Mouse (Mus musculus): ENCODE measurements around the gene Ldb2.

The Ldb2 gene

DNA sequence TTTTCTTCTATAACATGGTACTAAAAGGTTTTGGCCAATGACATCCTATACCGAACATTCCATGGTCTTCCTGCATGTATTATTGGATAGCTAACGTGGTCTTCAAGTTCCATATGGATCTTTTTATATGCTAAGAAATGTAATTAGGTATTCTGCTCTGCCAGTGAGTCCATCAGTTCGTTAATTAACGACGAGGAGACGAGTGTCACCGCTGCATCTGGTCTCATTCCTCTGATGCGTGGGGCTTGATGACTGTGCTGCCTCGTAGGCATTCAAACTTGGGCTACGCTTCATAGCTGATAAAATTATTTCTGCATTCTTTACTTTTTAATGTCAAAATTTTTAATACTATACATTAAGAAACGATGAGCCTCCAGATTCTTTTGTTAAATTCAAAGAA, 251.0 kb downstream of the Ldb2 start:
- no peak for DNase-seq (ENCODE audit: extremely low spot score, low spot score)

- no peak for DNase-seq (ENCODE audit: extremely low spot score, low spot score)
These were observed 255.9 kb downstream of the Ldb2 start for GRCm38 (mm10) chr5:44543472-44544132.

GRCm38 (mm10) chr5:44541748-44542147, 257.7 kb downstream of the Ldb2 start:
- DNase-seq (ENCODE audit: extremely low spot score, low spot score) = no peak

DNA sequence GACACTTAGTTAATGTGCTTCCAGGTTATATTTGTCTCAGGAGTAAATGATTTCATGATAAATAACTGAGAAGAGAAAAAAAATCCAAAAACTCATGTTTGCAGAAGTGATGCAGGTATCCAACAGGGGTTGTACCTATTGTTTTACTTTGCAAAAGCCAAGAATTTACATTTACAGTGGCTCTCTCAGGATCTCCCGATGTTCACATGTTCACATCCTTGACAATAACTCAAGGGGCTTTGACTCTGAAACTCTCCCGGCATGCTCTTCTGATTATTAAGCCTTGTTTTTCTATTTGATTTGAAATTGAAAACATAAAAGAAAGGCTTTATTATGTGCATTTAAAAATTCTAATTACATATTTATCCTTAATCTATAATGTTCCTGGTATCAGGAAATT, 260.8 kb downstream of the Ldb2 start:
- DNase-seq (ENCODE audit: extremely low spot score, low spot score) = no peak

- peak; percentile 26 for DNase-seq (ENCODE audit: extremely low spot score, low spot score)
These were observed 261.5 kb downstream of the Ldb2 start for GRCm38 (mm10) chr5:44538000-44538395.

DNA sequence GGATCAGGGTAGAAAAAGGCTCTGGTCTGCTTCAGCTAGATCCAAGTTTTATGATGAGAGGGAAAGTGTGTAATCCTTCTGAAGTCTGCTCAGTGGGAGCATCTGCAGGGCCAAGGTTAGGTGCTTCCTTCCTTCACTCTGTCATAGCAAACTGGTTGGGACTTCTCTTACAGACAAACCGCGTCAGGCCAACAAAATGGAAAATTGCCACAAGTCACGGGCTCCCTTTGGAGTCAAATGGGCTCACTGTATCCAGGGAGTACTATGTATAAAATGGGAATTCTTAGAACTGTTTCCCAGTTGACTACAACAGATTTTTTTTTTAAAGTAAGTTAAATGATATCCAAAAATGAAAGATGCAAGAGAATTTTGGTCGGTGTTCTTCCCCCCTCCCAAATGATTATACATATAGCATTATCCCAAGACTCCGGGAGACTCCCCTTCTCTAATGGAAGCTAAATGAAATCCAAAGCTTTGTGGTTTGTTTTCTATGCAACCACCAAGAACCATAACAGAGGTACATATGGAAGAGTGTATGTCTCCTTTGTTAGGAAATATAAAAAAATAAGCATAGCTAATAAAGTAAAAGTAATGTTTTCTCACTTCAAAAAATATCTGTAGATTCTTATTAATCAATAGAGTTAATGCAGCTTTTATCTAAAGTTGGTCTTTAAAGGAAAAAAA, 262.0 kb downstream of the Ldb2 start:
- no peak for DNase-seq (ENCODE audit: extremely low spot score, low spot score)

GRCm38 (mm10) chr5:44529466-44529865, 270.0 kb downstream of the Ldb2 start:
- DNase-seq (ENCODE audit: extremely low spot score, low spot score) = no peak

GRCm38 (mm10) chr5:44529001-44529400, 270.5 kb downstream of the Ldb2 start:
- DNase-seq (ENCODE audit: extremely low spot score, low spot score) = no peak

DNA sequence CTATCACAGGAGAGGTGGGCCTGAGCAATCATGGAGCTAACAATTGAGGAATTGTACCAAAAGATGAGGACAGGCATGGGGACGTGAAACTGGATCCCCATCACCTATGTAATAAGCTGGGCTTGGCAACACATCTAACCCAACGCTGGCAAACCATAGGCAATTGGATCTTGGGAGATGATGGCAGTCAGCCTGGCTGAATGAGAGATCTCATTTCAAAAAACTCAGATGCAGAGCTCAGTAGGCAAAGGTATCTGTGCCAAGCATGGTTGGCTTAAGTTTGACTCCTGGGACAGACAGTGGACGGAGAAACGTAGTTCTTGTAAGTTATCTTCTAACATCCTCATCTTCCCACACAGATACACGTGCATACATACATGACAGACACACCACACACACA, 294.3 kb downstream of the Ldb2 start:
- DNase-seq (ENCODE audit: extremely low spot score, low spot score) = no peak

- no peak for DNase-seq (ENCODE audit: extremely low spot score, low spot score)
These were observed 294.7 kb downstream of the Ldb2 start for GRCm38 (mm10) chr5:44504786-44505185.

GRCm38 (mm10) chr5:44498229-44498628, 301.3 kb downstream of the Ldb2 start:
- no peak for DNase-seq (ENCODE audit: extremely low spot score, low spot score)

DNA sequence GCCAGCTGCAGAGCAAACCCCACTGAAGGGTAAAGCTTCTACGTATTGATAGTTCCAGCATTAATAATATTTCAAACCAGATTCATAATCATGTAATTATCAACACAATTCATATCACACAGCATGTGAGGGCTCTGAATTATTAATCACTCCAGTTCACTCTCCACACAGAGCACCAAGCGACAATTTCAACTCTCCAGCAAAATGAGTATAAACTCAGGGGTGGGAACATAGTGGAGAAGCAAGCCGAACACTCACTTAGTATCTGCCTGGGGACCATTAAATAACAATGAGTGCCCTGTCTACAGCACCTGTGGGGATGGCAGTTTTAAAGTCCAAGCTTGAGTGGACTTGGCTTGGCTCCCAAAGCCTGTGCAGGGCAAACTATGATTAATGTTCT, 302.6 kb downstream of the Ldb2 start:
- DNase-seq (ENCODE audit: extremely low spot score, low spot score) = no peak

GRCm38 (mm10) chr5:44495092-44495491, 304.4 kb downstream of the Ldb2 start:
- no peak for DNase-seq (ENCODE audit: extremely low spot score, low spot score)

DNA sequence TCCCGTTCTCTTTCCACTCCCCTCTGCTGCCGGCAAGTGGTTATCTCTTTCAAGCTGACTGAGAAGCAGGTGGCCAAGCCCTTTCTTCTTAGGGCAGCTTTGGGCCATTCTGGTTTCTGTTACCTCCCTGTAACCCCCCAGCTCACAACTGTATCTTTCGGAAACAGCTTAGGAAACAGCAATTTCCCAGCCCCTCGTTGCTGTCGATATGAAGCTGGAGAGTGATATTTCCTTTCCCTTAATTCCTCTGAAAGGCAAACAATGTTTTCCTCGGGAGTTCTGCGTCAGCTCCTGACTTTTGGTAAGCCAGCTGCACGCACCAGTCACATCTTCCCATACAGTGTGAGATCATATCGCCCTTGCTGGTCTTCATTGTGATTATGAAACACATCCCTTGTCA, 305.3 kb downstream of the Ldb2 start:
- DNase-seq (ENCODE audit: extremely low spot score, low spot score) = no peak

- no peak for DNase-seq (ENCODE audit: extremely low spot score, low spot score)
These were observed 308.0 kb downstream of the Ldb2 start for GRCm38 (mm10) chr5:44491526-44491925.

GRCm38 (mm10) chr5:44490462-44490861, 309.0 kb downstream of the Ldb2 start:
- no peak for DNase-seq (ENCODE audit: extremely low spot score, low spot score)

DNA sequence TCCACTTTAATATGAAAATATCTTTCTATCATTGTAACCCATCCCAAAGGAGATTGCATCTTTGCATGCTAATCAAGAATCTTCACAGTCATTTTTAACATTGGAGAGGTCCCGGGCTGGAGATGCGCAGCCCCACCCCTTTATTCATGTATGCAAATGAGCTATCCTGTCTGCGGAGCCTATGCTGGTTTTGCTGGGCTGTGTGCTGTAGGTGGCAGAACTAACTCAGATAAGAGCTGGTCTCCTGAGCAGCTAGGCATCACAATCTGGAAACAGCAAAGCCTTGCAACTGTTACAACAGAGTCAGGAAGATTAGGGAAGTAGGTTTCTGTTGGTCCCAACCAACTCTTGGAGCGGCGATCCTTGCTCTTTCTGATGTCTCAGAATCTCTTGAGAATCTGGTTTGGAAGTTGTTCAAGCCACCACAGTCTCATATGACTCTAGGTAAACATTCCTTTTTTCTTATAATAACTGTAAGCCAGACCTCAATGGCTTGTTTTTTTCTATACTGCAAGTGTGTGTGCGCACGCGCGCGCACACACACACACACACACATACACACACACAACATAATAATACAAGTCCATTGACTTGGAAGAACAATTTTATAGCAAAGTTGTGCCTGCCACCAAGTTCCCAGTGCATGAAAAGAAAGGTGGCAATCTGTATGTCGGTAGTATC, 315.9 kb downstream of the Ldb2 start:
- peak; percentile 20 for DNase-seq (ENCODE audit: extremely low spot score, low spot score)

- no peak for DNase-seq (ENCODE audit: extremely low spot score, low spot score)
These were observed 318.1 kb downstream of the Ldb2 start for GRCm38 (mm10) chr5:44481406-44481805.

DNA sequence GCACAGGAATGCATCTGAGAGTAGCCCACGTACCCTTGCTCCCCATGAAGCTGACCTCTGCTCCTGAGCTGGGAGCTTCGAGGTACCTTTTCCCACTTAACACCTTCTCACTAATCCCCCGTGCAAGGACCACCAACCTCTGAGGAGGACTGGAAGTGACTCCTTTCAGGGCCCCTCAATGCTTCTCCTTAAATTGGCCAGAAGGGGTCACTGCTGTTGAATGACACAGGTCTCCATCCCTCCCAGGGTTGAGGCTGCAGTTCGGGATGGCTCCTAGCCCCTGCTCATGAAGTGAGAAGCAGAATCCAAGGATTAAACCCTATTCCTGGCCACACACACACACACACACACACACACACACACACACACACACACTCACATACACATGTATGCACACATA, 323.1 kb downstream of the Ldb2 start:
- peak; percentile 19 for DNase-seq (ENCODE audit: extremely low spot score, low spot score)

GRCm38 (mm10) chr5:44475543-44475942, 323.9 kb downstream of the Ldb2 start:
- no peak for DNase-seq (ENCODE audit: extremely low spot score, low spot score)

DNA sequence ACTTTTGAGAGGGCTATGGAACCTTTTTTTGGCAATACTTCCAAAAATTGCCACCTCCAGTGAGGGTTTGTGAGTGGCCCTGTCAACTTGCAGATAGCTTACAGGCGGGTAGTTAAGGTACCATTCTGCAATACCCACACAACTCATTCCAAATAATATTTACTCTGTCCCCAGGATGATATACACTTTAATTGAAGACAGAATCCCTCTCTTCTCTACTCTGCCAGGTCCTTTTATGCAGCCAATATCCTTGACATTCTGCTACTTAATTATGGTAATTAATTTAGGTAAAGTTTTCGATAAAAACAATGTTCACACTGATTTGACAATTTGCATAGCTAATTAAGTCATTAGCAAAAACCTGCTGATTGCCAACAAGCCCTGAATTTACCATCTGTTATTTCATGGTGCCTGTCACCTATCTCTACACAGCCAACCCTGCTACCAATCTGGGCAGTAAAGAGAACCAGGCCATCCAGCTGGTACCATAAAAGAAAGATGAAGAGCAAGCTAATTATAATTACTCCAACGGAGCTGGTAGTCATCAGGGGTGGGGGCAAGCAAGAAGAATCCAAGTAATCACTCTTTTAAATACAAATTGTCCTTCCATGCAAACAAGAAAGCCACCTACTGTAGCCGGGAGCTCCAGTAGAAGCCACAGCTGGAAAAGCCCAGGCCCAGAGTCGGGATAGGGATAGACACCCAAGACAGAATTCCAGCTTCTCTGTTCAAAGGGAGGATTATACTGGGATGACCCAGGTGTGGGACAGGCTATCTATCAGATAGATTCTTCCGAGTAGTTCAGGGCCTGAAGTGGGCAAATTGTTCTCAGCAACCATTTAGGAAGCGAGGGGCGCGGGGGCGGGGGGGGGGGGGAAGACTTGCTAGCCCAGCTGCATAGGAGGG, 325.4 kb downstream of the Ldb2 start:
- no peak for DNase-seq (ENCODE audit: extremely low spot score, low spot score)

DNA sequence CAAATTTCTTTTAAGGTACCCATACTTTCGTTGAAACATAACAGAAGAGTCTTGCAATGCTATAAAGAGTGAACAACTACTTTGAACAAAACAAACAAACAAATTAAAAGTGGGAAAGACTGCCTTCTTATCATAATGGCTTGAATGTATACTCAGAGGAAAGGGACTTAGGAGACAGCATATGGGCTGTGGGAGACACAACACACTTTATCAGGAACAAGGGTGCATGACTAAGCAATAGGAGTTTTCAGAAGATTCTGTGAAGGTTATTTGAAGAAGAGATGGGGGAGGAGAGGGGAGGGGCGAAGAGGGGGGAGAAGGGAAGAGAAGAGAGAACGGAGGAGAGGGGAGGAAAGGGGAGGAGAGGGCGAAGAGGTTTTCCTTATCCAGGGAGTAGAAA, 334.2 kb downstream of the Ldb2 start:
- DNase-seq (ENCODE audit: extremely low spot score, low spot score) = no peak
